Mouse (Mus musculus) C2C12 (cell line): ENCODE results near the gene Lrrc63. TPM values are rescaled to one million over a fixed set of nuclear protein-coding genes. Genes with fewer than 3 reads are reported as not detected.

Source experiments
- H3K27me3 ChIP-seq: one replicate; pipeline ENCODE4 v1.6.1; 2011; ENCODE audit not compliant: control insufficient read depth, insufficient read depth, insufficient read length
- H3K36me3 ChIP-seq: one replicate; pipeline ENCODE4 v1.6.1; 2011; ENCODE audit not compliant: control insufficient read depth, insufficient read depth
- H3K4me3 ChIP-seq: one replicate; pipeline ENCODE4 v1.5.1; 2011; ENCODE audit warnings: mild to moderate bottlenecking, control low read depth; ENCODE audit not compliant: poor library complexity, insufficient read depth, severe bottlenecking
- H3K79me2 ChIP-seq: one replicate; pipeline ENCODE4 v1.6.1; 2011; ENCODE audit not compliant: control insufficient read depth, insufficient read depth
- H3K79me3 ChIP-seq: one replicate; pipeline ENCODE4 v1.6.1; 2011; ENCODE audit warnings: low read depth, control low read depth
- H3ac ChIP-seq: one replicate; pipeline ENCODE3; 2011; ENCODE audit warnings: low read depth; ENCODE audit not compliant: control insufficient read depth, insufficient read length
- CEBPB ChIP-seq: IDR thresholded peaks from one replicate; pipeline ENCODE4 v1.6.1; 2011; ENCODE audit warnings: low read depth, mild to moderate bottlenecking, control low read depth, moderate library complexity
- CTCF ChIP-seq: IDR thresholded peaks from one replicate; pipeline ENCODE4 v1.5.1; 2011; ENCODE audit not compliant: control insufficient read depth, insufficient read depth, insufficient read length
- FOSL1 ChIP-seq: IDR thresholded peaks from one replicate; pipeline ENCODE4 v1.8.0; 2011; ENCODE audit warnings: mild to moderate bottlenecking, low read length; ENCODE audit not compliant: poor library complexity, insufficient read depth, severe bottlenecking
- MAX ChIP-seq: IDR thresholded peaks from one replicate; pipeline ENCODE4 v1.6.1; 2011; ENCODE audit warnings: mild to moderate bottlenecking, control low read depth
- MYOD1 ChIP-seq: IDR thresholded peaks from one replicate; pipeline ENCODE4 v1.6.1; 2011; ENCODE audit warnings: low read depth; ENCODE audit not compliant: control insufficient read depth, insufficient read length
- MYOG ChIP-seq: IDR thresholded peaks from one replicate; pipeline ENCODE4 v1.6.1; 2011; ENCODE audit not compliant: control insufficient read depth, insufficient read length; ENCODE audit errors: extremely low read depth
- USF1 ChIP-seq: IDR thresholded peaks from one replicate; pipeline ENCODE4 v1.6.1; 2011; ENCODE audit warnings: low read depth, mild to moderate bottlenecking, control low read depth, moderate library complexity
- polyA plus RNA-seq: library from polyadenylated mRNA; unstranded; fragments of >200 nt; fragmentation: generic; extraction: Trizol; gene quantifications from one replicate; pipeline ENCODE4 v1.2.1, GENCODE M21; 2012; ENCODE audit warnings: missing spikeins

Gene Lrrc63
- polyA plus RNA-seq, 1 experiment = not detected

DNA sequence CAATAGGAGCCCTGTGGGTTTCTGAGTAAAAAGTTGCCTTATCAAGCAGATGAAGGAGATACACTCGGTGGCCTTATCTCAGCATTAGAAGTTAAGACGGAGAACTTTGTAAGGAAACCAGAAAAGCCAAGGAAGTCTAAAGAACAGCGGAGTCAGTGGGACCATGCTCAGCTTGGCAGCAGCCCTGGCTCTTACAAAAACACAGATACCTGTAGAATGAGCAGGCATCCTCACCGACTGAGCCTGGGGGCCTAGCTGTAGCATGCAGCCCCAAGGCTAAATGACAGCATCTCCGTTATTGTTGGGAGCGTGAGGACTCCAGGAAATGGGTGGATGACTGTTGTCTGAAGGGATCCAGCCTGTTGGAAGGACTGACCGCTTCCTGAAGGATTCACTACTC, 45.1 kb upstream of the Lrrc63 start:
- no peaks in the 10 kb centered on the region for H3K36me3 ChIP-seq
- no peak overlapping the region for H3ac ChIP-seq
- H3K79me3 ChIP-seq = no peaks in the 10 kb centered on the region
- no peak for TF ChIP-seq FOSL1
- no peak for TF ChIP-seq MYOD1
- no peak for TF ChIP-seq CEBPB
- no peak for TF ChIP-seq MYOG
- no peak for TF ChIP-seq CTCF
- TF ChIP-seq MAX = no peak
- no peak for TF ChIP-seq USF1
- H3K79me2 ChIP-seq = no peaks in the 10 kb centered on the region
- no peak overlapping the region for H3K4me3 ChIP-seq
- H3K27me3 ChIP-seq = peaks cover 4% of the 10 kb centered on the region

DNA sequence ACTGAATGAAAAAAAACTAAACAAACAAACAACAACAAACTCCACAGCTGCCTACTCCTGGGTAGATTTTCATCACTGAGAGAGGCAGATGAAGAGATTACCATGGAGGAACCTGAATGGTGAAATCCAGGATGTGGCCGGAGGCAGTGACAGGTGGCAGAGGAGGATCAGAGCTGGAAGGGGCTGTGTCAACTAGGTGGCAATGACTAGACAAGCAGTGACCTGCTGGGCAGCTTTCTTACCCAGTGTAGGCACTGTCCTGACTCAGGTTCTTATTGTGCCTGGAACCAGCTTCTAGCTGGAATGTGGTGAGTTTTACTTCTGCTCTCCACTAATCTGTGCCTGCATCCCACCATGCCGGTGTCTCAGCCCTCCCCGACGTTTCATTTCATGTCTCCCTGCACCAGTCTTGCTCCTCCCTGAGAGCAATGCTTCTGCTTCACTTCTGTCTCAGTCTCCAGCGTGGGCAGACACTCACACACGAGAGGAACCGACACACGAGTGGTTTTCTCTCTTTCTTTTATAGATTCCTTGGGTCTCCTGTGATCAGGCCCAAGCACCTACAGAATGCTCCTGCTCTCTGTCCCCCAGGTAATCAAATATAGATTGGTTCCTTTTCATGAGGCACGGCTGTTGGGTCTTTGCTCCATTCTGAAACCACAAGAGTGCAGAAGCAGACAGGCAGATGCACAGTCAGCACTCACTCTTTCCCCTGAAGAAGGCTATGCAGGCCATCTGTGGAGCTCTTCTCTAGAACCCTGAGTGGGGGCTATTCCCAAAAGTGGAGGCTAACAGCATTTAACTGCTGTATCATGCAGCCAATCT, 44.3 kb upstream of the Lrrc63 start:
- Histone ChIP-seq H3K36me3 (no peaks in the 10 kb centered on the region), H3ac (no peak overlapping the region), H3K79me3 (no peaks in the 10 kb centered on the region), H3K27me3 (peaks cover 8% of the 10 kb centered on the region), H3K79me2 (no peaks in the 10 kb centered on the region), H3K4me3 (no peak overlapping the region)
- no peak for TF ChIP-seq MYOD1
- no peak for TF ChIP-seq FOSL1
- TF ChIP-seq USF1 = no peak
- no peak for TF ChIP-seq CEBPB
- TF ChIP-seq MAX = no peak
- no peak for TF ChIP-seq CTCF
- no peak for TF ChIP-seq MYOG

DNA sequence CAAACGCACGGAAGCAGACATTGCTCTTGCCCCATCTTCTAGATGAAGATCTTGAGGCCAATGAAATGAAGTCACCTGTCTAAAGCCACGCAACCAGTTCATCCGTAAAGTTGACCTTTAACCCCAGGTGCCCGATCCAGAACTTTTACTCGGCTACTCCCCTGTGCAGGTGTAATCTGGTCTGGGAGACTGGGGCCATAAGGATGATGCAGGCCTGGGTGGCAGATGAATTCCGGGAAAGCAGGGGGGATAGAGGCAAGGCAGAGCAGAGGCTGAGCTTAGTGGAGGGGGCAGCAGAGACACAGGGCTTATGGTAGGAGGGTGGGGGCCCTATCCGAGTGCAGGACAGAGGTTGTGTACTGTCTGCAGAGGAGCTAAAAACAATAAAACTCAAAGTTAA, 43.6 kb upstream of the Lrrc63 start:
- Histone ChIP-seq H3K36me3 (no peaks in the 10 kb centered on the region), H3K79me2 (no peaks in the 10 kb centered on the region), H3K27me3 (peaks cover 12% of the 10 kb centered on the region), H3ac (no peak overlapping the region), H3K4me3 (no peak overlapping the region), H3K79me3 (no peaks in the 10 kb centered on the region)
- TF ChIP-seq MYOG (no peak), MAX (no peak), CTCF (no peak), FOSL1 (no peak), CEBPB (no peak), USF1 (no peak), MYOD1 (no peak)

DNA sequence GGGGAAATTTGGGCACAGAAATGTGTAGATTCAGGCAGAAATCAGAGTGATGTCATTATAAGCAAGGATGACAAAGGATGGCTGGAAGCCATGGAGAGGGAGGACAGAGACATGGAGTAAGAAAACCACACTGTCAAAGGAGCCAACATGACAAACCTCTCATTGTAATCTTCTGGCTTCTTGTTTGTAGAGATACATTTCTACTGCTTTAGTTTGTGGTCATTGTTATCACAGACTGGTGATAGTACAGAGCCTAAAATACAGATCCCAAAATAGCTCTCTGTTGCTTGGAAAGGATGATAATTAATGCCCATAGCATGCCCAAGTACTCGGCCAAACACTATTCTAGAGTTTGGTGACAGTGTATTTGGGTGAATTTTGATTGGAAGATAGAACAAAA, 39.9 kb upstream of the Lrrc63 start:
- no peak overlapping the region for H3K4me3 ChIP-seq
- H3K27me3 ChIP-seq = peaks cover 9% of the 10 kb centered on the region
- no peaks in the 10 kb centered on the region for H3K36me3 ChIP-seq
- no peak overlapping the region for H3ac ChIP-seq
- TF ChIP-seq CTCF (no peak), MYOG (no peak), MAX (no peak), MYOD1 (no peak)
- no peaks in the 10 kb centered on the region for H3K79me3 ChIP-seq
- no peaks in the 10 kb centered on the region for H3K79me2 ChIP-seq

DNA sequence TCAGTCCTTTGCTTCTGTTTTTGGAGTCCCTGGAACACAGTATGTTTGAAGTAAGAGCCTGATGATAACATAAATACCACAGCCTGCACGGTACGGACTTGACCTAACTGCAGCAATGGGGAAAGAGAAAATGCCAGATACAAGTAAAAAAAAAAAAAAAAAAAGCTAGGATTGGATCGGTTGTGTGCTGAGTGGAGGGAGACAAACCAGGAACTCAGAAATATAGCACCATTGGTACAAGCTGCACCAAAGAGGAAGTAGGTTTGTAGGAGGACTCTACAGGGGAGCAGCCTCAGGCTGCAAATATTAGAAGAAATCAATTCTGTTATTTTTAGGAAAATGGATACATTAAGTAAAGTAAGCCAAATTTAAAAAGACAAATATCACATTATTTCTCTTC, 37.8 kb upstream of the Lrrc63 start:
- H3K79me2 ChIP-seq = no peaks in the 10 kb centered on the region
- TF ChIP-seq FOSL1 (no peak), USF1 (no peak), MYOG (no peak), CEBPB (no peak), CTCF (no peak), MAX (no peak), MYOD1 (no peak)
- H3K36me3 ChIP-seq = no peaks in the 10 kb centered on the region
- no peak overlapping the region for H3ac ChIP-seq
- H3K79me3 ChIP-seq = no peaks in the 10 kb centered on the region
- peaks cover 14% of the 10 kb centered on the region for H3K27me3 ChIP-seq
- H3K4me3 ChIP-seq = no peak overlapping the region

DNA sequence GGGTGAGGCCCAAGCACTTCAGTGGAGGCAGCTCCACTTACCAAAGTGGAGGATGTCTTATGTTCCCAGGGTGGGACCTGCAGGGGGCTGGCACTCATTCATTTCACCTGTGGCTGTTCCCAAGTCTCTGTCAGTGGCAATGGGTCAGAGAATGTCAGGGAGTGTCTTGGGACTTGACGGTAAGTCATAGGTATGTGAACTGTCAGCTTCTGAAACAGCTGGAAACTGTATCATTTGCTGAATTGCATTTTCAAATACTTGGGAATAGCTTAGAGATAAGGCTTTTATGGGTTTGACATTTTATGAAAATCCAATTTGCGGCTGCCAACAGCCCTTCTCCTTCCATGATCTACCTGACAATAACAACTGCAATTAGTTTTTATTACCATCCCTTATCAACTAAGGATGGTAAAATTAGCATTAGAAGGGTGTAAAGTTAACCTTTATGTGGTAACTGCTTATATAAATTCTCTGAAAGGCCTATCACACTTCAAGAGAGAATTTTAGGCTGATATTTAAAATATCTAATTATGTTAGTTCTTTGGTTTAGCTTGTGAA, 35.0 kb upstream of the Lrrc63 start:
- TF ChIP-seq USF1 (no peak), FOSL1 (no peak), CEBPB (no peak), MYOG (no peak), MYOD1 (no peak), CTCF (no peak), MAX (no peak)
- Histone ChIP-seq H3K27me3 (peaks cover 14% of the 10 kb centered on the region), H3K79me2 (no peaks in the 10 kb centered on the region), H3K79me3 (no peaks in the 10 kb centered on the region), H3K4me3 (no peak overlapping the region), H3ac (no peak overlapping the region), H3K36me3 (no peaks in the 10 kb centered on the region)
